ENCODE assay signal across 29 mouse cellular contexts in the genomic region with DNA sequence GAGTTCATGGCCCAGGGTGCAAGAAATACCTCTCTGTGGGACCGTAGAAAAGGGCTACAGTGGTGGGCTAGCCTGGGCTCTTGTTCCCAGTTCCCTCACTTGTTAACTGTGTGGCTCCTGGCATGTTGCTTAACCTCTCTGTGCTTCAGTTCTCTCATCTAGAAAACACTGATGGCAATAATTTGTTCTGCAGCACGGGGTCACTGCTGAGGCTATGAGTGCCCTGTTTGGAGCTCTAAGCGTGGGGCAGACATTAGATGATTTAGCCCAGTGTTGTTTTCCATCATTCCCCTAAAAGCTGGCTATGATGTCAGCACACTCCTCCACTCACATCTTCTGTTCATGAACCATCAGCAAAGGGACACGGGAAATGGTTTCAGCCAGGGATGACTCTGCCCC. TPM values are rescaled to one million over a fixed set of nuclear protein-coding genes. Genes with fewer than 3 reads are reported as not detected.
DNase-seq lines count a peak whose midpoint lies in the region; ATAC-seq and TF ChIP-seq lines count a peak whose summit lies in the region.
"Had no signal": no experiment of that assay in that cellular context is flagged by ENCODE, and none has a peak within 500 bp of the region (broad histone marks: within the 10 kb centered on the region; RNA-seq: fewer than 3 reads in every experiment).

No protein-coding gene starts in this region.

- no peaks in the 10 kb centered on the region for H3K9me3 ChIP-seq in hindbrain, postnatal 0 days (ENCODE audit: low read length)
- H3K9me3 ChIP-seq in hindbrain, embryonic 16.5 days (ENCODE audit: control insufficient read depth, low read length): no peaks in the 10 kb centered on the region
- H3K9me3 ChIP-seq: embryonic facial prominence, embryonic 13.5 days; embryonic facial prominence, embryonic 15.5 days; forebrain, embryonic 10.5 days; forebrain, embryonic 12.5 days; G1E had no signal

- H3K27ac ChIP-seq in cerebellum, adult 2 months (ENCODE audit: insufficient read depth, low read length): no peak overlapping the region; the same call in 1 of the 2 replicates
- H3K27ac ChIP-seq in hindbrain, postnatal 0 days: no peak overlapping the region
- no peak overlapping the region for H3K27ac ChIP-seq in hindbrain, embryonic 16.5 days (ENCODE audit: low read depth, low read length)
- H3K27ac ChIP-seq: embryonic facial prominence, embryonic 13.5 days; embryonic facial prominence, embryonic 15.5 days; forebrain, embryonic 10.5 days; forebrain, embryonic 12.5 days had no signal

- TF ChIP-seq POLR2A in cerebellum, adult 2 months (IDR thresholded peaks at IDR 0.05; ENCODE audit: borderline replicate concordance, insufficient read depth, low read length): no peak

- no peaks in the 10 kb centered on the region for H3K27me3 ChIP-seq in cerebellum, adult 2 months (ENCODE audit: control insufficient read depth, insufficient read depth, low read length)
- no peaks in the 10 kb centered on the region for H3K27me3 ChIP-seq in hindbrain, postnatal 0 days (ENCODE audit: insufficient read depth, low read length)
- no peaks in the 10 kb centered on the region for H3K27me3 ChIP-seq in hindbrain, embryonic 16.5 days (replicated peaks; ENCODE audit: control insufficient read depth, insufficient read depth, low read length)
- H3K27me3 ChIP-seq: embryonic facial prominence, embryonic 13.5 days; embryonic facial prominence, embryonic 15.5 days; forebrain, embryonic 12.5 days had no signal

- H3K36me3 ChIP-seq in hindbrain, postnatal 0 days (ENCODE audit: insufficient read depth, low read length): no peaks in the 10 kb centered on the region
- no peaks in the 10 kb centered on the region for H3K36me3 ChIP-seq in hindbrain, embryonic 16.5 days (ENCODE audit: control insufficient read depth, insufficient read depth, low read length)
- H3K36me3 ChIP-seq: embryonic facial prominence, embryonic 13.5 days; embryonic facial prominence, embryonic 15.5 days; forebrain, embryonic 10.5 days; forebrain, embryonic 12.5 days; G1E had no signal

- peak in 1 of 2 experiments; percentile 32 for DNase-seq in cerebellum, adult 2 months
- peak; percentile 41 for DNase-seq in cerebellum, adult 9-11 months
- no peak for DNase-seq in cerebellum, adult 11 months
- DNase-seq in hindbrain, postnatal 0 days (ENCODE audit: low spot score): no peak
- DNase-seq in brain, adult 2 months (ENCODE audit: low read depth, low spot score): peak; percentile 35
- DNase-seq: adrenal gland, adult 8-10 months; adrenal gland, postnatal 14 days; adrenal gland, postnatal 36 days; B cell, adult 2 months; cerebellum, postnatal 36 days; embryo, embryonic 11 days had no signal

- WGBS in cerebellum, adult 2 months: 42% methylated on average over 4 of the region's 4 CpGs
- WGBS in hindbrain, postnatal 0 days: 60% methylated on average over 4 of the region's 4 CpGs
- WGBS in hindbrain, embryonic 16.5 days: 66% methylated on average over 4 of the region's 4 CpGs

- TF ChIP-seq CTCF in cerebellum, adult 2 months (IDR thresholded peaks at IDR 0.05; ENCODE audit: borderline replicate concordance, insufficient read depth, low read depth, low read length): peak; percentile 34; the same call in 1 of the 2 replicates
- TF ChIP-seq CTCF in hindbrain, postnatal 0 days (IDR thresholded peaks at IDR 0.05; ENCODE audit: low read depth): 0 out of 2 replicates have a peak, but pooled peaks have one; percentile 11

- H3K9ac ChIP-seq in hindbrain, postnatal 0 days (replicated peaks; ENCODE audit: low read length): no peak overlapping the region
- no peak overlapping the region for H3K9ac ChIP-seq in hindbrain, embryonic 16.5 days (ENCODE audit: low read depth, low read length)
- H3K9ac ChIP-seq: embryonic facial prominence, embryonic 13.5 days; embryonic facial prominence, embryonic 15.5 days; forebrain, embryonic 12.5 days had no signal

- ATAC-seq in cerebellum, adult (ENCODE audit: insufficient number of reproducible peaks, low FRiP score, low TSS enrichment): no peak
- ATAC-seq in hindbrain, postnatal 0 days: no peak
- no peak for ATAC-seq in hindbrain, embryonic 16.5 days
- ATAC-seq: activated CD4-positive, CD25-positive, alpha-beta regulatory T cell, adult 4 months; CD4-positive, CD25-positive, alpha-beta regulatory T cell, adult 4 months; forebrain, embryonic 14.5 days; forebrain, embryonic 16.5 days; Patski had no signal

- peaks cover 53% of the 10 kb centered on the region for H3K4me1 ChIP-seq in cerebellum, adult 2 months (ENCODE audit: control insufficient read depth, insufficient read depth, low read length)
- H3K4me1 ChIP-seq in hindbrain, postnatal 0 days (ENCODE audit: insufficient read depth, low read length): peaks cover 6% of the 10 kb centered on the region; the same call in 1 of the 2 replicates
- H3K4me1 ChIP-seq in hindbrain, embryonic 16.5 days (ENCODE audit: control insufficient read depth, insufficient read depth, low read depth, low read length): peaks cover 2% of the 10 kb centered on the region; the same call in 1 of the 2 replicates
- H3K4me1 ChIP-seq: embryonic facial prominence, embryonic 13.5 days; embryonic facial prominence, embryonic 15.5 days; forebrain, embryonic 12.5 days had no signal

- H3K4me2 ChIP-seq in hindbrain, postnatal 0 days (ENCODE audit: low read depth, low read length): no peak overlapping the region
- no peak overlapping the region for H3K4me2 ChIP-seq in hindbrain, embryonic 16.5 days (ENCODE audit: low read length)
- H3K4me2 ChIP-seq: embryonic facial prominence, embryonic 13.5 days; embryonic facial prominence, embryonic 15.5 days; forebrain, embryonic 12.5 days had no signal

- H3K4me3 ChIP-seq in cerebellum, adult 2 months (replicated peaks; ENCODE audit: insufficient read depth, low read depth, low read length): no peak overlapping the region
- H3K4me3 ChIP-seq in hindbrain, postnatal 0 days (ENCODE audit: low read length): no peak overlapping the region
- no peak overlapping the region for H3K4me3 ChIP-seq in hindbrain, embryonic 16.5 days (ENCODE audit: low read length)
- H3K4me3 ChIP-seq: embryonic facial prominence, embryonic 13.5 days; embryonic facial prominence, embryonic 15.5 days; erythroblast, embryonic 14.5 days; forebrain, embryonic 10.5 days; forebrain, embryonic 12.5 days had no signal

RNA-seq across cellular contexts. Expression of a gene that starts 41.8 kb away (rescaled TPM):
- polyA plus RNA-seq in cerebellum, adult 2 months (2012; rRNA removed): 277 and 287 TPM in 2 replicates
- 44.3 and 50.7 TPM in 2 replicates for total RNA-seq in hindbrain, postnatal 0 days (2014; rRNA removed)
- 35.2 and 39.4 TPM in 2 replicates for polyA plus RNA-seq in hindbrain, postnatal 0 days (2015; fragmentation: Nextera tagmentation; extraction: Ambion mirVana)
- 35.2 and 35.7 TPM in 2 replicates for polyA plus RNA-seq in hindbrain, embryonic 16.5 days (2015; fragmentation: Nextera tagmentation; extraction: Ambion mirVana)
- total RNA-seq: CH12.LX; common myeloid progenitor, adult 5-6 weeks; G1E had no signal
- polyA plus RNA-seq: activated CD4-positive, CD25-positive, alpha-beta regulatory T cell, adult 4 months; CD4-positive, CD25-positive, alpha-beta regulatory T cell, adult 4 months; erythroblast, embryonic 14.5 days; G1E; Patski had no signal

RNA-seq across cellular contexts. Expression of a gene that starts 53.8 kb away (rescaled TPM):
- polyA plus RNA-seq in cerebellum, adult 2 months (2012; rRNA removed): not detected in 2 replicates
- 0.16 and 0.50 TPM in 2 replicates for total RNA-seq in hindbrain, postnatal 0 days (2014; rRNA removed)
- polyA plus RNA-seq in hindbrain, postnatal 0 days (2015; fragmentation: Nextera tagmentation; extraction: Ambion mirVana): 0.25 and 0.29 TPM in 2 replicates
- polyA plus RNA-seq in hindbrain, embryonic 16.5 days (2015; fragmentation: Nextera tagmentation; extraction: Ambion mirVana): 0.12 and 0.18 TPM in 2 replicates
- total RNA-seq: adrenal gland, adult 18-20 months; adrenal gland, adult 8-10 months; adrenal gland, postnatal 14 days; adrenal gland, postnatal 36 days; CH12.LX; common myeloid progenitor, adult 5-6 weeks had no signal
- polyA plus RNA-seq: brain, embryonic 14.5 days; CD4-positive, CD25-positive, alpha-beta regulatory T cell, adult 4 months; embryonic facial prominence, embryonic 11.5 days; embryonic facial prominence, embryonic 13.5 days; embryonic facial prominence, embryonic 15.5 days; erythroblast, embryonic 14.5 days; forebrain, embryonic 10.5 days; forebrain, embryonic 12.5 days; forebrain, embryonic 16.5 days; G1E; Patski had no signal

Comparison
In these comparisons a context has a peak if more than half of its experiments do, and no peak if none do; other contexts are left out.
1. DNase-seq: peak in cerebellum, adult 9-11 months (single experiment) and brain, adult 2 months (single experiment); none in cerebellum, adult 11 months (single experiment) and hindbrain, postnatal 0 days (single experiment).